Mouse (Mus musculus) heart, embryonic 11.5 days (tissue): ENCODE data around the gene Catsperd. TPM values are rescaled to one million over a fixed set of nuclear protein-coding genes. Genes with fewer than 3 reads are reported as not detected.
A peak's percentile ranks its signal among the peaks of the same experiment; 100 is the strongest.

Experiments
- ATAC-seq: fragments of 200-750 bp; cut with Nextera tagmentation; replicated peaks from 2 replicates; pipeline ENCODE4 v1.8.0; 2017; ENCODE audit warnings: moderate library complexity; ENCODE audit not compliant: insufficient number of reproducible peaks, low FRiP score, low TSS enrichment
- H3K27ac ChIP-seq: fragments of 300-500 bp; sonication (generic); 2 replicates; pipeline ENCODE4 v1.5.1; 2014; ENCODE audit warnings: mild to moderate bottlenecking, low read depth, low read length
- H3K27me3 ChIP-seq: fragments of 300-500 bp; sonication (generic); 2 replicates; pipeline ENCODE4 v1.6.1; 2014; ENCODE audit warnings: mild to moderate bottlenecking, low read length, mixed read lengths; ENCODE audit not compliant: control insufficient read depth, insufficient read depth
- H3K36me3 ChIP-seq: fragments of 300-500 bp; sonication (generic); 2 replicates; pipeline ENCODE4 v1.6.1; 2014; ENCODE audit warnings: mild to moderate bottlenecking, low read length, moderate library complexity, mixed read lengths; ENCODE audit not compliant: control insufficient read depth, insufficient read depth
- H3K4me1 ChIP-seq: fragments of 300-500 bp; sonication (generic); 2 replicates; pipeline ENCODE4 v1.6.1; 2014; ENCODE audit warnings: low read length; ENCODE audit not compliant: control insufficient read depth, insufficient read depth
- H3K4me2 ChIP-seq: fragments of 300-500 bp; sonication (generic); 2 replicates; pipeline ENCODE4 v1.6.1; 2014; ENCODE audit warnings: mild to moderate bottlenecking, moderate library complexity
- H3K4me3 ChIP-seq: fragments of 300-500 bp; sonication (generic); 2 replicates; pipeline ENCODE4 v1.5.1; 2014; ENCODE audit warnings: low read depth, low read length
- H3K9ac ChIP-seq: fragments of 300-500 bp; sonication (generic); 2 replicates; pipeline ENCODE4 v1.6.1; 2014; ENCODE audit warnings: mild to moderate bottlenecking, low read depth, low read length, moderate library complexity
- H3K9me3 ChIP-seq: fragments of 300-500 bp; sonication (generic); replicated peaks from 2 replicates; pipeline ENCODE4 v1.6.1; 2016; ENCODE audit warnings: low read length; ENCODE audit not compliant: control insufficient read depth
- WGBS: fragments of 180-500 bp; shearing (Covaris S2); extraction: QIAGEN DNeasy Blood & Tissue Kit; methylation state at CpG from one replicate; pipeline ENCODE4 v1.1.7; 2014; ENCODE audit not compliant: insufficient replicate concordance; 5-methylcytosine and 5-hydroxymethylcytosine counted together
- polyA plus RNA-seq: library from polyadenylated mRNA; unstranded; fragments of >200 nt; fragmentation: Nextera tagmentation; extraction: Ambion mirVana; gene quantifications from 2 replicates; pipeline ENCODE4 v1.2.1, GENCODE M21; 2014

Gene Catsperd
- polyA plus RNA-seq, 1 experiment from 2014 or later = 0.42 TPM

DNA sequence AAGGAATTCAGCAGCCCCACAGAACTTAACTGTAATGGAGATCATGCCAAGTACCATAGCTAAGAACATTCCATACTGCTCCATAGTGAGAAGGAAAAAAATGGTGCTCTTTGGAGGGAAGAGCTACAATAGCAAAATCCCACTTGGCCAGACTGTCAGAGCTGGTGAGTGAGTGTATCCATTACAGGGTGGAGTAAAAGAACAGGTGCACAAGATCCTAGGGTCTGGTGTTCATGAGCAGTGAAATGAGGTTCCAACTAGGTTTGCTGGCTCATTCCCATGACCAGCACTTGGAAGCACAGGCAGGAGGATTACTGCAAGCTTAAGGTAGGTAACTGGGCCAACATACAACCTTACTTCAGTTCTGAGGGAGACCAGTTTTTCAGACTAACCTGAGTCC is 35.4 kb upstream of the Catsperd start:
- H3K27ac ChIP-seq = no peak overlapping the region
- no peak overlapping the region for H3K4me2 ChIP-seq
- no peak for ATAC-seq
- no peaks in the 10 kb centered on the region for H3K9me3 ChIP-seq
- no peaks in the 10 kb centered on the region for H3K27me3 ChIP-seq
- H3K36me3 ChIP-seq = peaks cover 60% of the 10 kb centered on the region
- H3K4me1 ChIP-seq = peaks cover under 1% of the 10 kb centered on the region; the same call in 1 of the 2 replicates
- H3K9ac ChIP-seq = no peak overlapping the region
- no peak overlapping the region for H3K4me3 ChIP-seq

DNA sequence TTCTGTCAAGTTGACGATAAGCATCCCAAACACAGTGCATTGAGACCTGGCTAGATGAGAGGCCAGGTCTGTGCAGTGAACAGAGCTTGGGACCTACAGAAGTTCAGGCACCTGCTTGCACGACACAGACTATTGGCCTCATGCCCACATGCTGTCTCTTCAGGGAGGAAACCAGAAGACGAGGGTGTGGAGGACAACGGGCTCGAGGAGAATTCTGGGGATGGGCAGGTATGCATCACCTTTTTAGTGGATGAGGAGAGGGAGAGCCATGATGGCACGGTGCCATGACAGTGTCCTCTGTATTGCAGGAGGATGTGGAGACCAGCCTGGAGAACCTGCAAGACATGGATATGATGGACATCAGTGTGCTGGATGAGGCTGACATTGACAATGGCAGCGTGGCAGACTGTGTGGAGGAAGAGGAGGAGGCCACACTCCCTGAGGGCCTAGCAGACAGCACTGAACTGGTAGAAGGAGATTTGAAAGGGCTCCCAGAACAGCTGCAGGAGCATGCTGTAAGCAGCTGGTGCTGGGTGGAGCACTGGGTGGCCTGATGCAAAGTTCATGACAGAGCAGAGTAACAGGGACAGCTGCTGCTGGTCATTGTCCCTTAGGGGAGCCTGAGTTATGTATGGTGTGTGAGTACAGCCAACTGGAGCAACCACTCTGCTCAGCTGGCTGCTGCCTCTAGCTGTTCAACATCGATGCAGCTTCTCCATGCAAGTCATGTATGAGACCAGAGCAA is 34.2 kb upstream of the Catsperd start:
- Histone ChIP-seq H3K9me3 (no peaks in the 10 kb centered on the region), H3K4me2 (no peak overlapping the region), H3K4me3 (no peak overlapping the region), H3K9ac (no peak overlapping the region), H3K27ac (no peak overlapping the region), H3K27me3 (no peaks in the 10 kb centered on the region), H3K4me1 (no peaks in the 10 kb centered on the region), H3K36me3 (peaks cover 56% of the 10 kb centered on the region)
- no peak for ATAC-seq
- WGBS = 92% methylated on average over 8 of the region's 8 CpGs

DNA sequence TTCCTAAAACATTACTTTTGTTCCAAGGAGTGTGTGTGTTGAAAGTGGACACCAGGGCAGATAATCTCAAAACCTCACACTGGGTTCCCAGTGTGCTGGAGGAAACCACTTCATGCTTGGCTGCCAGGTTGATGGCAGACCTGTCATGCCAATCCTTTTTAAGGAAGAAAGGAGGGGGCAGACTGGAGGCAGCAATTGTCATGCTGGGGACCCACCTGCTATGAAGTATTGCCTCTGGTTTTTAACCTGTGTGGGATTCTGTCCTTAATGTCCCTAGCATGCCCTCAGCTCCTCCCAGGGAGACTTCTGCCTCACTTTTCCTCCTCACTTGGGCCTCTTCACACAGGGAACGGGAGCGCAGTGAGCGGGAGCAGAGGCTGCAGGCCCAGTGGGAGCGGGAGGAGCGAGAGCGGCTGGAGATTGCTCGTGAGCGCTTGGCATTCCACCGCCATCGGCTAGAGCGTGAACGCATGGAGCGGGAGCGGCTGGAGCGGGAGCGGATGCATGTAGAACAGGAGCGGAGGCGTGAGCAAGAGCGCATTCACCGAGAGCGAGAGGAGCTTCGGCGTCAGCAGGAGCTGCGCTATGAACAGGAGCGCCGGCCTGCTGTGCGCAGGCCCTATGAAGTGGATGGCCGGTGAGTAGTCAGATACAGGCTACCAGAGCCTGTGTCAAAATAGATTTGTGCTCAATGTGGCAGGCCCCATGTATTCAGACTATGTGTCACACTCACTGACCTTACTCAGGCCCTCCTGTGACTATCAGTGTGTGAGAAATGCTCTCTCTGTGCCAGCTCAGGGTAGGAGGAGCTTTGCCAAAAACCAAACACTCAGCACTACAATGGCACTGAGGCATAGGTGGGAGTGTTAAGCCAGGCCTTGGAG is 24.5 kb upstream of the Catsperd start:
- Histone ChIP-seq H3K36me3 (peaks cover 73% of the 10 kb centered on the region), H3K4me3 (no peak overlapping the region), H3K9me3 (no peaks in the 10 kb centered on the region), H3K27me3 (no peaks in the 10 kb centered on the region), H3K4me1 (peaks cover 6% of the 10 kb centered on the region), H3K4me2 (no peak overlapping the region), H3K9ac (no peak overlapping the region), H3K27ac (no peak overlapping the region)
- WGBS = 95% methylated on average over 28 of the region's 28 CpGs
- no peak for ATAC-seq

DNA sequence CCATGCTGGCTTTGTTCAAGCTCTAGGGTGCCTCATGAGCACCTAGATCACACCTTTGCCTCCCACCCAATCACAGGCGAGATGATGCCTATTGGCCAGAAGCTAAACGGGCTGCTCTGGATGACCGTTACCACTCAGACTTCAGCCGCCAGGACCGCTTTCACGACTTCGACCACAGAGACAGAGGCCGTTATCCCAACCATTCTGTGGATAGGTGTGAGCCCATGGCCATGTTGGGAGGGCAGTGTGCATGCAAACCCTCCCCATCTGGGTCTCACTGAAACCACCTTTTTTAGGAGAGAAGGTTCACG is 23.9 kb upstream of the Catsperd start:
- ATAC-seq = no peak
- peaks cover 10% of the 10 kb centered on the region for H3K4me1 ChIP-seq
- H3K9me3 ChIP-seq = no peaks in the 10 kb centered on the region
- WGBS = 86% methylated on average over 9 of the region's 9 CpGs
- H3K36me3 ChIP-seq = peaks cover 73% of the 10 kb centered on the region
- H3K27ac ChIP-seq = no peak overlapping the region
- H3K27me3 ChIP-seq = no peaks in the 10 kb centered on the region
- H3K4me2 ChIP-seq = no peak overlapping the region
- no peak overlapping the region for H3K4me3 ChIP-seq
- H3K9ac ChIP-seq = no peak overlapping the region

DNA sequence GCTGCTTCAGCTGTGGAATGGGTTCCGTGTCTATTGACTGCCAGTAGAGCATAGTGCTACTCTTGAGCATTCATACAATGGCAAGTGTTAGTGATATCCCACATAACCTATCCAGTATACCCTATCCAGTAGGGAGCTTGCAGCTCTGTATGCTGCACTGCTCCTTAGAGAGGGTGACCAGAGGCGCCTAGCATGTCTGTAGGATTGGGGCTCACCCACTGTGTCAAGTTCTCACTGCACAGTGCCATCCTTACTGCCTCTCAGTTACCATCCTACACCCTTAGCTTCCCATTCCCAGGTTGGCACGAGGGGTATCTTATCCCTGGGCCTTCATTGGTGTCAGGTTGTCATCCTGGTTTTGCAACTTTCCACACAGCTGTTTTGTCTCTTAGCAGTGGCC is 23.5 kb upstream of the Catsperd start:
- Histone ChIP-seq H3K4me1 (peaks cover 10% of the 10 kb centered on the region), H3K27me3 (no peaks in the 10 kb centered on the region), H3K9ac (no peak overlapping the region), H3K4me2 (no peak overlapping the region), H3K36me3 (peaks cover 71% of the 10 kb centered on the region), H3K9me3 (no peaks in the 10 kb centered on the region), H3K27ac (no peak overlapping the region), H3K4me3 (no peak overlapping the region)
- WGBS = 90% methylated on average over 3 of the region's 3 CpGs
- no peak for ATAC-seq

DNA sequence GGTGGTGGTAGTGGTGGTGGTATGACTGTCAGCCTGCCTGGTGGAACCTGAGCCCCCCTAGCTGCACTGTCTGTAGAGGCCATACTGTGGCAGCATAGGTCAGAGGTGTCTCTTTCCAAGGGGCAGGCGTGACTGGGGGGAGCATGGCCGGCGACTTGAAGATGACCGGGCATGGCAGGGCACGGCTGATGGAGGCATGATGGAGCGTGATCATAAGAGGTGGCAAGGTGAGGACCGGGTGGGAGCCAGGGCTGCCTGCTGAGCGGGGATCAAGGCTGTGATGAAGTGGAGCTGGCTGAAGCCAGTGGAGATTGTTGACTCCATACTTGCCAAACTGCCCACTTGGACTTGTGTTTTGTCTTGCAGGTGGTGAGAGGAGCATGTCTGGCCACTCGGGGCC is 22.5 kb upstream of the Catsperd start:
- no peak overlapping the region for H3K4me3 ChIP-seq
- H3K27ac ChIP-seq = no peak overlapping the region
- peaks cover 13% of the 10 kb centered on the region for H3K4me1 ChIP-seq
- no peak overlapping the region for H3K9ac ChIP-seq
- no peak overlapping the region for H3K4me2 ChIP-seq
- WGBS = 88% methylated on average over 9 of the region's 9 CpGs
- no peak for ATAC-seq
- H3K36me3 ChIP-seq = peaks cover 61% of the 10 kb centered on the region
- no peaks in the 10 kb centered on the region for H3K9me3 ChIP-seq
- no peaks in the 10 kb centered on the region for H3K27me3 ChIP-seq

DNA sequence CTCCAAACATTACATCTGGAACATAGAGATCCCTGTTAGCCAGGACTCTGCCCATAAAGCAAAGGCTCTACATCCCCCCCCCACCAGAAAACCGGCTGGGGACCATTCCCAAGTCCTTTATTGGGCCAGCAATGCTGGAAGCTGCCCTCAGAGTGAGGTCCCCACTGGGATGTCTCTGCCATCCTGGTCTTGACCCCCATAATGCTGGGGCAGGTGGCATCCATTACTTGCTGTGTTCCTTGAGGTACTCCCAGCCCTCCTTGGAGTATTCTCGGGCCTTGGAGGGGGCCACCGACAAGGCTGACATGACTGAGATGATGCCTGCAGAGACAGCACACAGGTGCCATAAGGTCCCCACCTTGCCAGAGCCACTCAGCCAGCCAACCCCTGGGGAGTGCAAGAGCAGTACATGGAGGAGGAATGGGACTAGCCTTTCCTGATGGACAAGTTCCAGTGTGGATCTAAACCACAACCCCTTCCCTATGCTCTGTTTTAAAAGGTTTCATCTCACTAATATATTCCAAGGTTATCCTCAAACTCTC is 20.4 kb upstream of the Catsperd start:
- no peak for ATAC-seq
- no peak overlapping the region for H3K9ac ChIP-seq
- peaks cover 42% of the 10 kb centered on the region for H3K36me3 ChIP-seq
- H3K4me3 ChIP-seq = peak overlapping the region; percentile 75; the same call in 1 of the 2 replicates
- peaks cover 19% of the 10 kb centered on the region for H3K4me1 ChIP-seq
- 76% methylated on average over 3 of the region's 3 CpGs for WGBS
- H3K27me3 ChIP-seq = no peaks in the 10 kb centered on the region
- H3K27ac ChIP-seq = no peak overlapping the region
- no peaks in the 10 kb centered on the region for H3K9me3 ChIP-seq
- H3K4me2 ChIP-seq = no peak overlapping the region; the same call in 1 of the 2 replicates

DNA sequence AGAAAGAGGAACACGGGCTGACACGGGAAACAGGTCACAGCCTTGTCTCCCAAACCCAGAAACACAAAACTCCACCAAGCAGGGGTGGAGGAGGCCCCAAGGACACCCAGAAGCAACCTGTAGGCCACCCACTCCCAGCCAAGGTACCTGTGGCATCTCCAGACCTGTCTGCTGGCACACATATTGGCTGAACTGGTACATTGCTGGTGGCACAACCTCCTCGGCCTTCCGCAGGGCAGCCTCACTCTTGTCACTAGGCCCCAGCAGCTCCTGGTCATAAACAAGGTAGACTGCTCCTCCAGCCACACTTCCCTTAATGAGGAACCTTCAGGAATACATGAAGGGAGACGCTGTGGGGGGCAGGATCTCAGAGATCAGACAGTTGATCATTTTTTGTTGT is 19.2 kb upstream of the Catsperd start:
- Histone ChIP-seq H3K9me3 (no peaks in the 10 kb centered on the region), H3K36me3 (peaks cover 36% of the 10 kb centered on the region), H3K4me3 (peak overlapping the region; percentile 75), H3K27ac (peak overlapping the region; percentile 74; the same call in 1 of the 2 replicates), H3K4me1 (peaks cover 19% of the 10 kb centered on the region), H3K27me3 (no peaks in the 10 kb centered on the region), H3K9ac (peak overlapping the region; percentile 88), H3K4me2 (peak overlapping the region; percentile 71)
- ATAC-seq = no peak
- 63% methylated on average over 5 of the region's 5 CpGs for WGBS
